Mouse (Mus musculus) liver (tissue): ENCODE data around the gene Olfr187.
"Not testable (repeated sequence)": the region's sequence is repeated elsewhere in the genome, so short reads cannot be mapped to it uniquely, and the experiment has no call there.

ENCODE experiments used
- DNase-seq: peaks from one replicate; pipeline ENCODE4 v3.0.0-alpha.2; 2020; ENCODE audit warnings: mixed read lengths

The Olfr187 gene

GRCm38 (mm10) chr16:59039710-59040109, at the start of gene Olfr187:
Gene Olfr187, minus strand, starts transcription at chr16:59039767.
- DNase-seq: no peak

- not testable (repeated sequence) for DNase-seq
Measured at GRCm38 (mm10) chr16:59081113-59081512, 41.5 kb upstream of the Olfr187 start.

GRCm38 (mm10) chr16:59077905-59078304, 38.3 kb upstream of the Olfr187 start, which contains the start of gene Olfr190:
Gene Olfr190, minus strand, starts transcription at chr16:59078005.
- DNase-seq: no peak

GRCm38 (mm10) chr16:59073520-59073919, 34.0 kb upstream of the Olfr187 start:
- DNase-seq: no peak

GRCm38 (mm10) chr16:59071755-59072154, 32.2 kb upstream of the Olfr187 start:
- no peak for DNase-seq

- not testable (repeated sequence) for DNase-seq
Measured at GRCm38 (mm10) chr16:59062411-59062810, 22.8 kb upstream of the Olfr187 start.

- DNase-seq: not testable (repeated sequence)
Measured at GRCm38 (mm10) chr16:59049286-59049685, 9.7 kb upstream of the Olfr187 start.

GRCm38 (mm10) chr16:59048860-59049259, 9.3 kb upstream of the Olfr187 start:
- no peak for DNase-seq

GRCm38 (mm10) chr16:59047579-59047978, 8.0 kb upstream of the Olfr187 start:
- DNase-seq: no peak

GRCm38 (mm10) chr16:59045835-59046234, 6.3 kb upstream of the Olfr187 start:
- DNase-seq: no peak

GRCm38 (mm10) chr16:59030191-59030590, 9.4 kb downstream of the Olfr187 start, which contains the start of gene Olfr186:
Gene Olfr186, minus strand, starts transcription at chr16:59030291.
- DNase-seq: no peak

- DNase-seq: no peak
Measured at GRCm38 (mm10) chr16:59013357-59014018, 26.1 kb downstream of the Olfr187 start.

- no peak for DNase-seq
Measured at GRCm38 (mm10) chr16:59007146-59007545, 32.4 kb downstream of the Olfr187 start.

GRCm38 (mm10) chr16:58995057-58995456, 44.5 kb downstream of the Olfr187 start, which contains the start of gene Olfr183:
Gene Olfr183, plus strand, starts transcription at chr16:58995357.
- DNase-seq: no peak
